Mouse (Mus musculus): ENCODE data around the gene Rnf114.

GRCm38 (mm10) chr2:167449331-167450275 is 42.8 kb upstream of the Rnf114 start:
- TF ChIP-seq EP300 (IDR thresholded peaks at IDR 0.05; ENCODE audit: low read depth) = no peak
- no peak for TF ChIP-seq CTCF (IDR thresholded peaks at IDR 0.05; ENCODE audit: low read depth)
